Mouse (Mus musculus): Measurements from ENCODE around the gene BC048562.

The BC048562 gene

GRCm38 (mm10) chr9:108479241-108479640, 43.0 kb downstream of the BC048562 start:
- no peak for DNase-seq (ENCODE audit: low read depth, low spot score)

GRCm38 (mm10) chr9:108479721-108480351, 43.6 kb downstream of the BC048562 start, which contains the start of gene Lamb2:
Lamb2 (plus strand) TSS chr9:108479736.
- no peak for DNase-seq (ENCODE audit: low read depth, low spot score)

- no peak for DNase-seq (ENCODE audit: low read depth, low spot score)
These were observed 44.7 kb downstream of the BC048562 start for GRCm38 (mm10) chr9:108480813-108481519.

DNA sequence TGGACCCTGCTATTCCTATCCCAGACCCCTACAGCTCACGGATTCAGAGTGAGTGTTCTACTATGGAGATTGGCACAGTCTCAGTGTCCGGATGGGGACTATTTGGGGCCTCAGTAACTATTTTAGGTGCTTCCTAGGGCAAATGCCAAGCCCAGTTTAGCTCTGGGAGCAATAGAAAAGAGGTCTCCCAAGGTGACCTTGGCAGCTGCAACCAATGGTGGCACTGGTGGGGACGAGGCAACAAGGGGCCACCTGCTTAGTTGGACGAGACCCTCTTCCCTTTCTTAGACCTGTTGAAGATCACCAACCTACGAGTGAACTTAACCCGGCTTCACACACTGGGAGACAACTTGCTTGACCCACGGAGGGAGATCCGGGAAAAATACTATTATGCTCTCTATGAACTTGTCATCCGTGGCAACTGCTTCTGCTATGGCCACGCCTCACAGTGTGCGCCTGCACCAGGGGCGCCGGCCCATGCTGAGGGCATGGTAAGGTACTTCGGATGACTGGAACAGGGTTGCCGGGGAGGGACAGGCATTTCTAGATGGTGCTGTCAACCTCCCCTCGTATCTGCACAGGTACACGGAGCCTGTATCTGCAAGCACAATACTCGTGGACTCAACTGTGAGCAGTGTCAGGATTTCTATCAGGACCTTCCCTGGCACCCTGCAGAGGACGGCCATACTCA, 45.4 kb downstream of the BC048562 start:
- DNase-seq (ENCODE audit: low read depth, low spot score) = no peak

DNA sequence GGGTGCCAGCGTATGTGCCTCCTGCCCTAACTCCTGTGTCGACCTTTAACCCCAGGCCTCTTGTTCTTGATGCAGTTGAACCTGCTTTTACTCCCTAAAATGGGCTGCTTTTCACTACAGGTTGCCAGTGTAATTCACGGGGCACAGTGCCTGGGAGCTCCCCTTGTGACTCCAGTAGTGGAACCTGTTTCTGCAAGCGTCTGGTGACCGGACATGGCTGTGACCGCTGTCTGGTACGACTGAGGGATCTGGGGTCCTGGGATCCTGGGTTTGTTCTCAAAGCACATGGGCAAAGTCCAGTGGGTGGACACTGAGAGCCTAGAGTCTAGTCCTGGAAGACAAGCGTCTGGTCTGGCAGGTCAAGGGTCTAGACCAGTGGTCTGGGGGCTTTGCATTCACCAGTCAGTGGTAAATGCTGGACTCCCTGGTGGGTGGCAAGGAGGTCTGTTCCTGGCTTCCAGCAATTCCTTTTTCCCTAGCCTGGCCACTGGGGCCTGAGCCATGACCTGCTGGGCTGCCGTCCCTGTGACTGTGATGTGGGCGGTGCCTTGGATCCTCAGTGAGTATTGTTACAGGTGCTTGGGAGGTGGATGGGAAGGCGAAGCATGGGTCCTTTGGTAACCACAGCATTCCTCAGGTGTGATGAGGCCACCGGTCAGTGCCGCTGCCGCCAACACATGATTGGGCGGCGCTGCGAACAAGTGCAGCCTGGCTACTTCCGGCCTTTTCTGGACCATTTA, 46.9 kb downstream of the BC048562 start:
- DNase-seq (ENCODE audit: low read depth, low spot score) = no peak

DNA sequence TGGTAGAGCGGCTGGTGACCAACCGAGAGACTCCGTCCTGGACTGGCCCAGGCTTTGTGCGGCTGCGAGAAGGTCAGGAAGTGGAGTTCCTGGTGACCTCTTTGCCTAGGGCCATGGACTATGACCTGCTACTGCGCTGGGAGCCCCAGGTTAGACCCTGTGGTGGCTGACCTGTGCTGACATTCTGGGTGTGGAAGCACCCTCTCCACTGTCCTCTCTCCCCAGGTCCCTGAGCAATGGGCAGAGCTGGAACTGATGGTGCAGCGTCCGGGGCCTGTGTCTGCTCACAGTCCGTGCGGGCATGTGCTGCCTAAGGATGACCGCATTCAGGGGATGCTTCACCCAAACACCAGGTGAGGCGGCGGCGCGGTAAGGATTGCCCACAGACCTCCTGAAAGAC, 47.7 kb downstream of the BC048562 start:
- no peak for DNase-seq (ENCODE audit: low read depth, low spot score)

DNA sequence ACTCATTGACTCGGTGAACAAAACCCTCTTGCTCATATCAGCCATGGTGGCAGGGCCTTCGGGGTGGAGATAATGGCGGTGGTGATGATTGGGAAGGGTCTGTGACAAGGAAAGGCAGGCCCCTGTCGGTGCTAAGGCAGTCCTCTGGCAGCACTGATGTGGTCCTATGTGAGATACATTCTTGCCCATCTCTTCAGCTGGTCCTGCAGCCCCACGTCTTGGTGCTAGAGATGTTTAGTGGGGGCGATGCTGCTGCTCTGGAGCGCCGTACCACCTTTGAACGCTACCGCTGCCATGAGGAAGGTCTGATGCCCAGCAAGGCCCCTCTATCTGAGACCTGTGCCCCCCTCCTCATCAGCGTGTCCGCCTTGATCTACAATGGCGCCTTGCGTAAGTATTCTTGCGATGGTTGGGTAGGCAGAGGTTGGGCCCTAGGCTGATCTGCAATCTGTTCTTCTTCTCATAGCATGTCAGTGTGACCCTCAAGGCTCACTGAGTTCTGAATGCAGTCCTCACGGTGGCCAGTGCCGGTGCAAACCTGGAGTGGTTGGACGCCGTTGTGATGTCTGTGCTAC, 49.1 kb downstream of the BC048562 start:
- no peak for DNase-seq (ENCODE audit: low read depth, low spot score)

- no peak for DNase-seq (ENCODE audit: low read depth, low spot score)
These were observed 50.8 kb downstream of the BC048562 start for GRCm38 (mm10) chr9:108486973-108487530.

DNA sequence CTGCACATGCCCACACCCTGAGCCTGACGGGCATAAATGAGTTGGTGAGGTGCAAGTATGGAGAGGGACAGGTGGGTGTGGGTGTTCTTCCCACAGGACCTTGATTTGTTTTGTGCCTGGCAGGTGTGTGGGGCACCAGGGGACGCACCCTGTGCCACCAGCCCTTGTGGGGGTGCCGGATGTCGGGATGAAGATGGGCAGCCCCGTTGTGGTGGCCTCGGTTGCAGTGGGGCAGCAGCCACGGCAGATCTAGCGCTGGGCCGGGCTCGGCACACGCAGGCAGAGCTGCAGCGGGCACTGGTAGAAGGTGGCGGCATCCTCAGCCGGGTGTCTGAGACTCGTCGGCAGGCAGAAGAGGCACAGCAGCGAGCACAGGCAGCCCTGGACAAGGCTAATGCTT, 52.1 kb downstream of the BC048562 start:
- DNase-seq (ENCODE audit: low read depth, low spot score) = no peak

DNA sequence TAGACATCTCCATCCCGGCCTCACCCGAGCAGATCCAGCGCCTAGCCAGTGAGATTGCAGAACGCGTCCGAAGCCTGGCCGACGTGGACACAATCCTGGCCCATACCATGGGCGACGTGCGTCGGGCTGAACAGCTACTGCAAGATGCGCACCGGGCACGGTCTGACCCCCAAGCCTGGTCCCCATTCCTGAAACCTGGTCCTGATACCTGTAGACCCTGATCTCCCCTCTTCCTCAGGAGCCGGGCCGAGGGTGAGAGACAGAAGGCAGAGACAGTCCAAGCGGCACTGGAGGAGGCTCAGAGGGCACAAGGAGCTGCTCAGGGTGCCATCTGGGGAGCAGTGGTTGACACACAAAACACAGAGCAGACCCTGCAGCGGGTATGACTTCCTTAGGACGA, 52.9 kb downstream of the BC048562 start:
- no peak for DNase-seq (ENCODE audit: low read depth, low spot score)

GRCm38 (mm10) chr9:108489702-108490558, 53.6 kb downstream of the BC048562 start:
- DNase-seq (ENCODE audit: low read depth, low spot score) = peak; percentile 41

DNA sequence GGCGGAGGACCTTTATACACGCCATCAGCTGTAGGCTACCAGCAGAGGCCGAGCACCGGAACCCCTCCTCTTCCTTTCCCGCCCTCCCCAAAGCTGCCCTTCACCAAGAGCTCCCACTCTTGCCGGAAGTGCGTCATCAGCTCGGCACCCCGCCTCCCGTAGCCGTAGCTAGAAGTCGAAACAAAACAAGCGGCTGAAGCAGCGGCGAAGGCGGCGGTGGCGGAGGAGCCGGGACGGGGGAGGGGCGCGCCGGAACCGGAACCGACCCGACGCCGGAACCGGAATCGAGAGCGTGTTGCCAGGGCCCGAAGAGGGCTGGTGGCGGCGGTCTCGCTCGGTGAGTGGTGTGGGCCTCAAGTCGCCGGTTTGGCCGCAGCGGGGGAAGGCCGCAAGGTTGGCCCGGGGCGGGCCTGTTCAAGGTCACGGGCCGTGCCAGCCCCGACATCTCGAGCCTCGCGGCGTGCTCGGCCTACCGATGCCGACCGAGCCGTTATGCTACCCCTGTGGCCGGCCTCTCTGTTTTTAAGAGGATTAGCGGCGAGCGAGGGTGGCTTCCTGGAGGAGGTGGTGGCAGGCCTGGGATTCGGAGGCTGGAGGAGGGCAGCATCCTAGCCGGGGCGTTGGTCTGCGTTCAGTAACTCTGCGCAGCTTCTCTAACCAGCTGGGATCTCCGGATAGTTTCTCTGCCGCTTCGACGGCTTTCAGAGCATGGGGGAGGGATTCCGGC, 54.4 kb downstream of the BC048562 start, which contains the start of gene Usp19:
TSS of gene Usp19 (plus strand) at position 44 of the 727 bp plus-strand sequence.
- DNase-seq (ENCODE audit: low read depth, low spot score) = peak; percentile 98

DNA sequence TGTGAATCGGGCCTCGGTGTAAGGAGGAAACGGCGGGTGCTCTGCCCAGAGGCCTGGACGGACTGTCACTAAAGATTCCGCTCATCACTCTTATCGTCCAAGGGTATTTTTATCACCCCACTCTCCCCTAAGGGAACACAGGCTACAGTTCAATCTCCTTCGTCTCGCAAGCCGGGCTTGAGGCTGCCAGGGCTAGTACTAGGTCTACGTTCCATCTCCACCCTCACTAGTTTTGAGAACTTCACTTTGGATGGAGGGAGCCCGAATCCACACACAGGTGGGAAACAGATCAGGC, 55.0 kb downstream of the BC048562 start:
- DNase-seq (ENCODE audit: low read depth, low spot score) = no peak

DNA sequence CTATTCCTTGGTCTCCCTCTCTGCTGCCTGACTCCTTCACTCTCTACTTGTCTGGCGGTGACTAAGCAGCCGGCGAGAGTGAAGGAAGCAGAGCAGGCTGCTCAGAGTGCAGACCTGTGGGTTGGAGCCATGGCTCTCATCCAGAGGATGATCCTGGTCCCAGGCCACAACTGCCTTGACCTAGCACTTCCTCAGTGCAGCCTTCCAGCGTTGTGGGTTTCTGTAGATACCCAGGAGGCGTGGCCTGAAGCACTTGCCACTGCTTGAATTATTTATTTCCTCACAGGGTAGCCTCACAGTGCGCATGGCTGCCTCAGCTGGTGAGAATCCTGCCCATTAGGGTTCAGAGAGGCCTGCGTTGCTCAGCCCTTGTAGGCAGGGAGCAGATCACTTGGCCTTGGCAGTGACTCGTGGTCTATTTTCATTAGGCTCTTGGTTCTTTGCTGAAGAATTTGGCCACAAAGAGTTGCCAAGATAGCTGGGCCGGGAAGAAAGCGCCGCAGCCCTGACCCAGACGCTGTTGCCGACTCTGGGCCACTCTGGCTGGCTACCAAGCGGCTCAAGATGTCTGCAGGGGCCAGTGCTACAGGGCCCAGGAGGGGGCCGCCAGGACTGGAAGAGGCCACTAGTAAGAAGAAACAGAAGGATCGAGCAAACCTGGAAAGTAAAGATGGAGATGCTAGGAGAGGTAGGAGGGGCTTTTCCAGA, 55.9 kb downstream of the BC048562 start:
- DNase-seq (ENCODE audit: low read depth, low spot score) = peak; percentile 21

DNA sequence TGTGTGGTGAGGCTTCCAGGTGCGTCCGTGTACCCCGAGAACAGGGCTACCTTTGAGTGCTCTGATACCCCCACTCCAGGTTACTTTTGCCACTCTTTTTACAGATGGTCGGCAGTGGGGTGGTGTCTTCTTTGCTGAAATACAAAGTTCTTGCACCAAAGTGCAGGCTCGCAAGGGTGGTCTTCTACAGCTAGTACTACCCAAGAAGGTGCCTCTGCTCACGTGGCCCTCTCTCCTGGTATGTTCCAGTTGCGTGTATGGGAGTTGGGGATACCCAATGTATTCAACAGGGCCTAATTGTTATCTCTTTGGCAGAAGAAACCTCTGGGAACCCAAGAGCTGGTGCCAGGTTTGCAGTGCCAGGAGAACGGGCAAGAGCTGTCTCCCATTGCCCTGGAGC, 57.0 kb downstream of the BC048562 start:
- no peak for DNase-seq (ENCODE audit: low read depth, low spot score)

DNA sequence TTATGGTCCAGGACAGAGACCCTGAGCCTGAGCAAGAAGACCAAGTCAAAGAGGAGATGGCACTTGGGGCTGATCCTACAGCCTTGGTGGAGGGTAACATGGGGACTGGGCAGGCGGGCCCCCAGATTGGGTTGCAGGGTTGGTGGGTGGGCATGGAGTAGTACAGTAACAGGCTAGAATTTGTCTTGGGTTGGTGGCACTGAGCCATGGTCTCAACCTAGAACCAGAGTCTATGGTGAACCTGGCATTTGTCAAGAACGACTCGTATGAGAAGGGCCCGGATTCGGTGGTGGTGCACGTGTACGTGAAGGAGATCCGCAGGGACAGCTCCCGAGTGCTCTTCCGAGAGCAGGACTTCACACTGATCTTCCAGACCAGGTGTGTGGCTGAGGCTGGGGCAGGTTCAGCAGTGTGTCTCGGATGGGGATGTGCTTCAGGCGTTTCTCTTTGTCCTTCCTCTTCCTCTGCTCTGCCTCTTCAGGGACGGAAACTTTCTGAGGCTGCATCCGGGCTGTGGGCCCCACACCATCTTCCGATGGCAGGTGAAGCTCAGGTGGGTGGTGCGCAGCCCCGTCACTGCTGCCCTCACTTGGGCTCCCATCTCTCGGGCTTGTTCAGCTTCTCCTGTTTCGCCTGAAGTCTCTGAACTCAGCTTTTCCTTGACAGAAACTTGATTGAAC, 58.0 kb downstream of the BC048562 start:
- no peak for DNase-seq (ENCODE audit: low read depth, low spot score)

DNA sequence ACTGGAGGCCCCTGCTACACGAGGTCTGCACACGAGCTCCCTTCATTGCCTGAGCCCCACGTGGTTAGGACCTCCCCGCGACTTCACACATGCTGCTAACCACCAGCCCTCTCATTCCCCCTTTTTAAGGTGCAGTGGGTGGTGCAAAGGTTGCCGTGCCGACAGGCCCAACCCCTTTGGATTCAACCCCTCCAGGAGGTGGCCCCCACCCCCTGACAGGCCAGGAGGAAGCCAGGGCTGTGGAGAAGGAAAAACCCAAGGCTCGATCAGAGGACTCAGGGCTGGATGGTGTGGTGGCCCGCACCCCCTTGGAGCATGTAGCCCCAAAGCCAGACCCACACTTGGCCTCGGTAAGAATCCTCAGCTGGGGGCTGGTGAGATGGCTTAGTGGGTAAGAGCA, 58.6 kb downstream of the BC048562 start:
- no peak for DNase-seq (ENCODE audit: low read depth, low spot score)

Data from CD4-positive, CD25-positive, alpha-beta regulatory T cell, adult 2 months (primary cell).